8 mouse cellular contexts compared by ENCODE assay signal in the genomic region with DNA sequence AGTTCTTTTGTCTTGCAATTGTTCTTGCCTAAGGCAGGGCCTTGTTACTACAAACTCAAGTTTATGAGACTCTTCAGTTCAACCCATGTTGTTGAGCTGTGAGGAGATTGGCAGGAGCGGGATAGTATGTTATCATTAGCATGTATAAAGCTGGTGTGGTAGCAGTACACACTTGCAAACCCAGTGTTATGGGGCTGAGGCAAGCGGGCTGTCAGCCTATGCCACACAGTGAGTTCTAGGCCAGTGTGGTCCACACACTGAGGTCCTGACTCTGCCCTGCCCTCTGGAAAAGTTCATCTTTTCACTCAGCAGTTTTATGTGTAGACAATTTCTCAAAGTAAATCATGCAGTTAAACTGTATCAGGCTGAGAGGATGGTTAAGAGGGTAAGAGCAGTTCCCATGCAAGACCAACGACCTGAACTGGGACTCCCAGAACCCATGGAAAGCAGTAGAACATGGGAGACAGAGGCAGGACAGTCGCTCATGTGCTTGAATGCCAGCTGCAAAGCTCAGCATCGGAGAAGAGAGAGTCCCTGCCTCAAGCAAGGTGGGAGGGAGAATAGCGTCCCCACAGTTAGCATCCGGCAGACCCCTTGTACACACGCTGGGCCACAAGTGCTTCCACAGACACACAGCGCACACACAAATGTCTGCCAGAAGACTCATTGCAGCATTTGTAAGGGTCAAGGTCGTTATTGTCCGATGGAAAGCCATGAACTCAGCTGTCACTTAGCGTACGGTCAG. TPM values are rescaled to one million over a fixed set of nuclear protein-coding genes. Genes with fewer than 3 reads are reported as not detected.
DNase-seq lines count a peak whose midpoint lies in the region; ATAC-seq and TF ChIP-seq lines count a peak whose summit lies in the region.

No protein-coding gene starts in this region.

- H3K4me1 ChIP-seq in heart, postnatal 0 days (ENCODE audit: control insufficient read depth, insufficient read depth): peaks cover 4% of the 10 kb centered on the region; the same call in 1 of the 2 replicates
- peaks cover 17% of the 10 kb centered on the region for H3K4me1 ChIP-seq in embryonic facial prominence, embryonic 10.5 days
- peaks cover 2% of the 10 kb centered on the region; the same call in 1 of the 2 replicates for H3K4me1 ChIP-seq in hindbrain, embryonic 11.5 days (replicated peaks; ENCODE audit: control insufficient read depth, insufficient read depth, low read length)
- H3K4me1 ChIP-seq in midbrain, embryonic 14.5 days (ENCODE audit: control insufficient read depth, insufficient read depth, low read length): peaks cover 17% of the 10 kb centered on the region

- H3K36me3 ChIP-seq in heart, postnatal 0 days (replicated peaks; ENCODE audit: control insufficient read depth, insufficient read depth, low read length): no peaks in the 10 kb centered on the region
- no peaks in the 10 kb centered on the region for H3K36me3 ChIP-seq in embryonic facial prominence, embryonic 10.5 days (replicated peaks)
- H3K36me3 ChIP-seq in hindbrain, embryonic 11.5 days (ENCODE audit: control insufficient read depth, insufficient read depth, low read length): no peaks in the 10 kb centered on the region
- H3K36me3 ChIP-seq in midbrain, embryonic 14.5 days (ENCODE audit: control insufficient read depth, insufficient read depth, low read length): no peaks in the 10 kb centered on the region

- no peak overlapping the region for H3K27ac ChIP-seq in heart, postnatal 0 days (ENCODE audit: low read depth)
- H3K27ac ChIP-seq in embryonic facial prominence, embryonic 10.5 days (replicated peaks): no peak overlapping the region
- no peak overlapping the region for H3K27ac ChIP-seq in hindbrain, embryonic 11.5 days (ENCODE audit: low read depth, low read length)
- H3K27ac ChIP-seq in midbrain, embryonic 14.5 days (replicated peaks; ENCODE audit: low read depth, low read length): no peak overlapping the region

- no peak overlapping the region for H3K9ac ChIP-seq in heart, postnatal 0 days (replicated peaks; ENCODE audit: low read depth, low read length)
- H3K9ac ChIP-seq in hindbrain, embryonic 11.5 days (ENCODE audit: low read depth, low read length): no peak overlapping the region
- H3K9ac ChIP-seq in midbrain, embryonic 14.5 days (replicated peaks; ENCODE audit: low read length): no peak overlapping the region

- TF ChIP-seq CTCF in heart, postnatal 0 days (IDR thresholded peaks at IDR 0.05; ENCODE audit: low read depth): no peak

- H3K9me3 ChIP-seq in heart, postnatal 0 days (replicated peaks; ENCODE audit: control insufficient read depth, low read length): no peaks in the 10 kb centered on the region
- H3K9me3 ChIP-seq in embryonic facial prominence, embryonic 10.5 days: no peaks in the 10 kb centered on the region
- no peaks in the 10 kb centered on the region for H3K9me3 ChIP-seq in hindbrain, embryonic 11.5 days (ENCODE audit: control insufficient read depth, low read length)
- H3K9me3 ChIP-seq in midbrain, embryonic 14.5 days (ENCODE audit: control insufficient read depth, low read length): no peaks in the 10 kb centered on the region

- no peak overlapping the region for H3K4me3 ChIP-seq in heart, postnatal 0 days (ENCODE audit: low read depth, low read length)
- H3K4me3 ChIP-seq in embryonic facial prominence, embryonic 10.5 days: peak overlapping the region; percentile 82; the same call in 1 of the 2 replicates
- H3K4me3 ChIP-seq in hindbrain, embryonic 11.5 days (ENCODE audit: low read depth, low read length): no peak overlapping the region
- H3K4me3 ChIP-seq in midbrain, embryonic 14.5 days (replicated peaks; ENCODE audit: low read depth, low read length): 0 out of 2 replicates have a peak overlapping the region, but pooled peaks have one; percentile 68

- no peak for ATAC-seq in heart, postnatal 0 days (ENCODE audit: insufficient read depth, low read depth)
- ATAC-seq in hindbrain, embryonic 11.5 days (ENCODE audit: low FRiP score): no peak
- ATAC-seq in midbrain, embryonic 14.5 days (ENCODE audit: low FRiP score, low TSS enrichment): no peak

- H3K27me3 ChIP-seq in heart, postnatal 0 days (ENCODE audit: control insufficient read depth, insufficient read depth, low read length): no peaks in the 10 kb centered on the region
- peaks cover 17% of the 10 kb centered on the region for H3K27me3 ChIP-seq in embryonic facial prominence, embryonic 10.5 days (replicated peaks; ENCODE audit: low read depth, poor library complexity, severe bottlenecking)
- peaks cover 3% of the 10 kb centered on the region; the same call in 1 of the 2 replicates for H3K27me3 ChIP-seq in hindbrain, embryonic 11.5 days (ENCODE audit: control insufficient read depth, insufficient read depth, low read length)
- H3K27me3 ChIP-seq in midbrain, embryonic 14.5 days (ENCODE audit: control insufficient read depth, insufficient read depth, low read length): no peaks in the 10 kb centered on the region

- DNase-seq in heart, postnatal 0 days (ENCODE audit: low spot score): no peak
- DNase-seq in heart, adult 18-20 months: no peak
- no peak for DNase-seq in embryonic facial prominence, embryonic 10.5 days (ENCODE audit: low spot score)
- DNase-seq in hindbrain, embryonic 11.5 days (ENCODE audit: low spot score): no peak
- DNase-seq in midbrain, embryonic 14.5 days: no peak
- no peak for DNase-seq in cerebellum, postnatal 10 days
- no peak for DNase-seq in adrenal gland, postnatal 4 days (ENCODE audit: low spot score in 2 of 2)
- no peak for DNase-seq in right cerebral cortex, adult 18-20 months

- 0 out of 2 replicates have a peak overlapping the region, but pooled peaks have one; percentile 97 for H3K4me2 ChIP-seq in heart, postnatal 0 days (ENCODE audit: low read depth, low read length)
- peak overlapping the region; percentile 83; the same call in 1 of the 2 replicates for H3K4me2 ChIP-seq in hindbrain, embryonic 11.5 days (replicated peaks; ENCODE audit: low read depth, low read length)
- peak overlapping the region; percentile 68 for H3K4me2 ChIP-seq in midbrain, embryonic 14.5 days (ENCODE audit: low read length)

- no peak for TF ChIP-seq EP300 in heart, postnatal 0 days (IDR thresholded peaks at IDR 0.05; ENCODE audit: low read depth)

- WGBS in heart, postnatal 0 days: 85% methylated on average over 13 of the region's 13 CpGs
- WGBS in embryonic facial prominence, embryonic 10.5 days: 88% methylated on average over 13 of the region's 13 CpGs
- 89% methylated on average over 13 of the region's 13 CpGs for WGBS in hindbrain, embryonic 11.5 days
- 93% methylated on average over 13 of the region's 13 CpGs for WGBS in midbrain, embryonic 14.5 days

RNA-seq across cellular contexts. Expression of gene Slc36a4, which starts 1.5 kb away (rescaled TPM):
- 10.5 and 12.2 TPM in 2 replicates for total RNA-seq in heart, postnatal 0 days (2014; rRNA removed; ENCODE audit: low replicate concordance)
- 4.6 and 5.8 TPM in 2 replicates for polyA plus RNA-seq in heart, postnatal 0 days (2015; fragmentation: Nextera tagmentation; extraction: Ambion mirVana)
- 1 to 10 TPM; 5.9 to 7.7 TPM for total RNA-seq in heart, adult 18-20 months (2021)
- polyA plus RNA-seq in embryonic facial prominence, embryonic 10.5 days (2016; fragmentation: Nextera tagmentation; extraction: Ambion mirVana): 10.7 and 11.5 TPM in 2 replicates
- 17.3 and 20.9 TPM in 2 replicates for polyA plus RNA-seq in hindbrain, embryonic 11.5 days (2014; fragmentation: Nextera tagmentation; extraction: Ambion mirVana)
- polyA plus RNA-seq in midbrain, embryonic 14.5 days (2014; fragmentation: Nextera tagmentation; extraction: Ambion mirVana): 43.4 and 52.6 TPM in 2 replicates
- total RNA-seq in adrenal gland, postnatal 4 days (2021): 10 to 100 TPM; 34.6 to 38.6 TPM

Comparison
In these comparisons a context has a peak if more than half of its experiments do, and no peak if none do; other contexts are left out.
1. H3K4me3 ChIP-seq: peak in embryonic facial prominence, embryonic 10.5 days (single experiment) and midbrain, embryonic 14.5 days (single experiment); none in heart, postnatal 0 days (single experiment) and hindbrain, embryonic 11.5 days (single experiment).
2. Peak in every context shown above with its lines, with median percentiles within 50 percentile points of each other: H3K4me2 ChIP-seq.